Mouse (Mus musculus) kidney, adult 2 months (tissue): ENCODE measurements around the gene Nr2f6.

Experiments
- CTCF ChIP-seq: fragments of 200-500 bp; conservative IDR thresholded peaks from 2 replicates; pipeline ENCODE4 v1.5.1; 2011; ENCODE audit warnings: low read depth, mild to moderate bottlenecking, control low read depth, low read length, moderate library complexity, mixed read lengths; ENCODE audit not compliant: insufficient read depth, insufficient read length
- POLR2A ChIP-seq: fragments of 200-500 bp; IDR thresholded peaks from one replicate; pipeline ENCODE4 v1.6.1; 2011; ENCODE audit warnings: low read depth, low read length, control low read depth

DNA sequence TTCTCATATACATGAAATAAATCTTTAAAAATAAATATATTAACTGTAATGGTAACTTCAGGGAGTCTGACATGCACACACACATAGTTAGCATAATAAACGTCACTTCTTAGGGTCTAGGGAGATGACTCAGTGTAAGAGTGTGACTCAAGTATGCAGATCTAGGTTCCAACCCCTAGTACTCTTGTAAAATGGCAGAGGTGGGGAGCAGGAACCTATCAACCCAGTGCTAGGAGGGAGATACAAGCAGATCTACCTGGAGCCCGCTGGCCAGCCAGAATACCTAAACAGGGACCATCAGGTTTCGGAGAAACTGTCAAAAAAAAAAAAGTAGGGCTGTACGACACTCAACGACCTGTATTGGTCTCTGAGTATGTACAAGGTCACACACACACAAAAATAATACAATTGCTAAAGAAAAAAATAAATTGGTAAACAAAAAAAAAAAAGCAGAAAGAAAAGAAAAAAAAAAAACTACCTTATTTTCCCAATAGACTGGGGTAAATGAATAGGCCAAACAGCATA, 11.0 kb downstream of the Nr2f6 start:
- TF ChIP-seq CTCF (no peak), POLR2A (no peak)
